Mouse (Mus musculus): ENCODE results near the gene Oaz3. TPM values are rescaled to one million over a fixed set of nuclear protein-coding genes. Genes with fewer than 3 reads are reported as not detected.

Gene Oaz3
- 0.17 and 0.44 TPM in 2 replicates for polyA plus RNA-seq (2015; fragmentation: Nextera tagmentation; extraction: Ambion mirVana)

GRCm38 (mm10) chr3:94443597-94443964 lies at the start of gene Oaz3:
Gene Oaz3 (minus strand): TSS chr3:94443915.
- Histone ChIP-seq H3K27me3 (peaks cover 7% of the 10 kb centered on the region), H3K4me1 (replicated peaks) (peaks cover 14% of the 10 kb centered on the region), H3K4me2 (peak within 1 kb of the TSS; percentile 85), H3K4me3 (replicated peaks) (peak within 1 kb of the TSS; percentile 98), H3K27ac (replicated peaks) (peak within 1 kb of the TSS; percentile 77), H3K9ac (peak within 1 kb of the TSS; percentile 94), H3K36me3 (replicated peaks) (peaks cover 39% of the 10 kb centered on the region), H3K9me3 (replicated peaks) (no peaks in the 10 kb centered on the region)
- ATAC-seq (ENCODE audit: insufficient read depth), result peak; percentile 73
- WGBS (ENCODE audit: insufficient replicate concordance), result 0% methylated on average over 24 of the region's 24 CpGs

GRCm38 (mm10) chr3:94487581-94487980 lies 43.9 kb upstream of the Oaz3 start:
- no peak for ATAC-seq (ENCODE audit: insufficient read depth)
- no peaks in the 10 kb centered on the region for H3K4me1 ChIP-seq (replicated peaks)
- no peak overlapping the region for H3K27ac ChIP-seq (replicated peaks)
- H3K36me3 ChIP-seq (replicated peaks), result no peaks in the 10 kb centered on the region
- WGBS (ENCODE audit: insufficient replicate concordance), result 65% methylated on average over 6 of the region's 6 CpGs
- no peak overlapping the region for H3K4me3 ChIP-seq (replicated peaks)
- H3K4me2 ChIP-seq, result no peak overlapping the region
- H3K9me3 ChIP-seq (replicated peaks), result no peaks in the 10 kb centered on the region
- H3K9ac ChIP-seq, result no peak overlapping the region
- no peaks in the 10 kb centered on the region; the same call in 1 of the 2 replicates for H3K27me3 ChIP-seq

DNA sequence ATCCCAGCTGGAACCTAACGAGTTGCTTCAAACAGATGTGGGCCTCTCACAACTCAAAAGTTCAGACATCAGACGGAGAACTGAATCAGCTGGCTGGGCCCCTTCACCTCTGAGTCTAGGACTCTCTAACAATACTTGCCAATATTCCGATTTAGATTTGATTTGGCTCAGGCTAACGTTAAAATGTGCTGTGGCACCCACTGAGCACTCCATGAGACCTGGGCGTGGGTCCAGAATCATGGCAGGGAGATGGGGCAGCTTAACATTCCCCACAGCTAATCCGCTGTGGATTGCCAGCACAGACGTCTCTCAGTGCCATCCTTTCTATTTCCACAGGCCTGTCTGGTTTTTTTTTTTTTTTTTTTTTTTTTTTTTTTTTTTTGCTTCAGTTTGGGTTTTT lies 42.2 kb upstream of the Oaz3 start:
- no peak overlapping the region for H3K4me2 ChIP-seq
- H3K4me3 ChIP-seq (replicated peaks), result no peak overlapping the region
- H3K9me3 ChIP-seq (replicated peaks), result no peaks in the 10 kb centered on the region
- H3K4me1 ChIP-seq (replicated peaks), result no peaks in the 10 kb centered on the region
- H3K36me3 ChIP-seq (replicated peaks), result no peaks in the 10 kb centered on the region
- no peak overlapping the region for H3K27ac ChIP-seq (replicated peaks)
- ATAC-seq (ENCODE audit: insufficient read depth), result no peak
- WGBS (ENCODE audit: insufficient replicate concordance), result 61% methylated on average over 7 of the region's 7 CpGs
- peaks cover 13% of the 10 kb centered on the region for H3K27me3 ChIP-seq
- no peak overlapping the region for H3K9ac ChIP-seq

DNA sequence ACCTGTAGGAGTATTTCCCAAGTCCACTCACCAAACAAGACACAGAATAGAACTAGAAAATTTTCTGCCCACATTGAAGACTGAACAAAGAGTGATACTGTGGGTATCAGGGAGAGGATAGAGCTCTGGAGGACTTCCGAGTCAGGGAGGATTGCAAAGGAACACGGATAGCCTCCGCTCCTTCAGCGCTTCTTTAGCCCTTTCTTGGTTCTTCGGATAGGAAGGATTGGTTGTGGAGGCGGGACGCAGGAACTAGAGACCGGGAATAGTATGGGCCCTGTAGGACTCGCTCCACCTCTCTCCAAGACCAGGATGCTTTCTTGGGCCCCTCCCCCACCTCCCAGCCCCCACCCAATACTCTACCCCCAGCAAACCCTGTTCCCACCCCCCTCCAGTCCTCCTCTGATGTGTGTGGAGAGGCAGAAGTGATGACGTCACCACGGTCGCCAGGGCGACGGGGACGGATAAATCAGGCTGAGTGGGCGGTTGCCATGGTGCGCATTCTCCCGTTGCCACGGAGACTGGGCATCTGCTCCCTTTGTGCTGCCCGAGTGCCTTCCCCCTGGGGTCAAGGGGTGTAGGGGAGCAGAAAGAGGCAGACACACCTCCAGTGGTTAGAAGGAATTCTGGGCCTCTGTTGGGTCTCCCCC lies 40.2 kb upstream of the Oaz3 start:
- no peaks in the 10 kb centered on the region for H3K9me3 ChIP-seq (replicated peaks)
- ATAC-seq (ENCODE audit: insufficient read depth), result no peak
- H3K9ac ChIP-seq, result no peak overlapping the region
- no peak overlapping the region for H3K4me2 ChIP-seq
- H3K27ac ChIP-seq (replicated peaks), result no peak overlapping the region
- 39% methylated on average over 20 of the region's 20 CpGs for whole genome bisulfite sequencing (ENCODE audit: insufficient replicate concordance)
- no peak overlapping the region for H3K4me3 ChIP-seq (replicated peaks)
- H3K36me3 ChIP-seq (replicated peaks), result no peaks in the 10 kb centered on the region
- no peaks in the 10 kb centered on the region for H3K4me1 ChIP-seq (replicated peaks)
- H3K27me3 ChIP-seq, result peaks cover 33% of the 10 kb centered on the region

DNA sequence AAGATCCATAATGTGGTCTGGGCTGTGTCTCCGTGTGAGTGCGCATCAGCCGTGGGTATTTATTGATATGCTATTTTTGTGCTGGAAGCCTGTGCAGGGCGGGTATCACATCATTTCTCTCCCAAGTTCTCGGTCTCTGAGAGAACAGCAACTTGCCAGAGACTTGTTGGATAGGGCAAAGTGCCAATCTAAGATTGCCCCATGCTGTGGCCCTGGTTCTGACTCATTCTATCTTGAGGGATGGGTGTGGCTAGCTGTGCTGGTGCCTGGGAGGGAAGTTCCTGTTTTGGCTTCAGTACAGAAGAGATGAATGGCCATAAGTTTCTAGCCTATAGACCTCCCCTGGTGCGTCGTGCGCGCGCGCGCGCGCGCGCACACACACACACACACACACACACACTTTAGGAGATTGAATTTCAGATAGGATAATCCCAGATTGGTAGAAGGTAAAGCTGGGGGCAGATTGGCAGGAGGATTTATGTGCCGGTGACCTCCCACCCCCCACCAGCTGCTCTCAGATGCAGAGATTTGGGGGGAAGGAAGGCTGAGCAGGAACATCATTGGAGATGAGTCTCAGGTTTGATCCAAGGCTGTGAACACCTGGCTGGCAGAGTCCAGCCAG lies 39.2 kb upstream of the Oaz3 start:
- H3K27ac ChIP-seq (replicated peaks), result no peak overlapping the region
- 67% methylated on average over 17 of the region's 17 CpGs for WGBS (ENCODE audit: insufficient replicate concordance)
- ATAC-seq (ENCODE audit: insufficient read depth), result no peak
- no peak overlapping the region for H3K4me2 ChIP-seq
- no peaks in the 10 kb centered on the region for H3K36me3 ChIP-seq (replicated peaks)
- peaks cover 6% of the 10 kb centered on the region; the same call in 1 of the 2 replicates for H3K4me1 ChIP-seq (replicated peaks)
- no peak overlapping the region for H3K4me3 ChIP-seq (replicated peaks)
- no peaks in the 10 kb centered on the region for H3K9me3 ChIP-seq (replicated peaks)
- H3K9ac ChIP-seq, result no peak overlapping the region
- peaks cover 44% of the 10 kb centered on the region for H3K27me3 ChIP-seq

GRCm38 (mm10) chr3:94481429-94481828 lies 37.7 kb upstream of the Oaz3 start:
- Histone ChIP-seq H3K4me1 (replicated peaks) (peaks cover 9% of the 10 kb centered on the region; the same call in 1 of the 2 replicates), H3K4me2 (no peak overlapping the region), H3K27ac (replicated peaks) (no peak overlapping the region), H3K9ac (no peak overlapping the region), H3K27me3 (peaks cover 46% of the 10 kb centered on the region), H3K4me3 (replicated peaks) (no peak overlapping the region), H3K9me3 (replicated peaks) (no peaks in the 10 kb centered on the region), H3K36me3 (replicated peaks) (no peaks in the 10 kb centered on the region)
- no peak for ATAC-seq (ENCODE audit: insufficient read depth)
- WGBS (ENCODE audit: insufficient replicate concordance), result 34% methylated on average over 4 of the region's 4 CpGs

- H3K36me3 ChIP-seq (replicated peaks), result no peaks in the 10 kb centered on the region
- H3K4me1 ChIP-seq (replicated peaks), result peaks cover 9% of the 10 kb centered on the region; the same call in 1 of the 2 replicates
- no peak for ATAC-seq (ENCODE audit: insufficient read depth)
- 14% methylated on average over 15 of the region's 16 CpGs for WGBS (ENCODE audit: insufficient replicate concordance)
- no peak within 1 kb of the TSS for H3K4me3 ChIP-seq (replicated peaks)
- no peak within 1 kb of the TSS; the same call in 1 of the 2 replicates for H3K4me2 ChIP-seq
- H3K27me3 ChIP-seq, result peaks cover 46% of the 10 kb centered on the region
- H3K9me3 ChIP-seq (replicated peaks), result no peaks in the 10 kb centered on the region
- H3K9ac ChIP-seq, result no peak within 1 kb of the TSS
- H3K27ac ChIP-seq (replicated peaks), result no peak within 1 kb of the TSS
These were observed 36.7 kb upstream of the Oaz3 start, which contains the start of gene Riiad1 for GRCm38 (mm10) chr3:94480291-94480884. Gene Riiad1 (minus strand): TSS chr3:94480341.

DNA sequence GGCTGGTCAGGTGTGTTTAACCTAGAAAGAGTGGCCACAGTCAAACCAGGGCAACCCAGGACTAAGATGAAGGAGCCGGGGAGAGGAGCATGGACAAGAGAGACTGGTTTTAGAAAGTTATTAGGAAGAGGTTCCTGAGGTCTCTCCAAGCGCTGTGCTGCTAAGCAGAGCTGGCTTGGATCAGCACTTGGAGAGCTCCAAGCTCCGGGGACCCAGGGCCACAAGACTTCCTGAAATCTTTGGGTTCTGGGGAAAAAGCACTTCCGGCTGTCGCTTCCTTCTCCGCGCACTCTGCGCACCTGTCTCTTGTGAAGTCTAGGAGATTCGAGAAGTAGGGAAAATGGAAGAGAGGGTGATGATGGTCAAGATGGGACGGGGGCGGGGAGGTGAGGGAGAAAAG lies 35.8 kb upstream of the Oaz3 start:
- no peak for ATAC-seq (ENCODE audit: insufficient read depth)
- WGBS (ENCODE audit: insufficient replicate concordance), result 5% methylated on average over 11 of the region's 11 CpGs
- H3K9ac ChIP-seq, result no peak overlapping the region
- H3K36me3 ChIP-seq (replicated peaks), result no peaks in the 10 kb centered on the region
- H3K27ac ChIP-seq (replicated peaks), result no peak overlapping the region
- H3K4me3 ChIP-seq (replicated peaks), result no peak overlapping the region
- peaks cover 9% of the 10 kb centered on the region; the same call in 1 of the 2 replicates for H3K4me1 ChIP-seq (replicated peaks)
- peaks cover 46% of the 10 kb centered on the region for H3K27me3 ChIP-seq
- no peak overlapping the region; the same call in 1 of the 2 replicates for H3K4me2 ChIP-seq
- no peaks in the 10 kb centered on the region for H3K9me3 ChIP-seq (replicated peaks)

GRCm38 (mm10) chr3:94478591-94479169 lies 35.0 kb upstream of the Oaz3 start:
- no peak overlapping the region for H3K9ac ChIP-seq
- no peak overlapping the region for H3K27ac ChIP-seq (replicated peaks)
- ATAC-seq (ENCODE audit: insufficient read depth), result no peak
- no peaks in the 10 kb centered on the region for H3K9me3 ChIP-seq (replicated peaks)
- H3K27me3 ChIP-seq, result peaks cover 46% of the 10 kb centered on the region
- no peaks in the 10 kb centered on the region for H3K36me3 ChIP-seq (replicated peaks)
- H3K4me3 ChIP-seq (replicated peaks), result no peak overlapping the region
- H3K4me1 ChIP-seq (replicated peaks), result peaks cover 9% of the 10 kb centered on the region; the same call in 1 of the 2 replicates
- H3K4me2 ChIP-seq, result no peak overlapping the region
- 10% methylated on average over 9 of the region's 9 CpGs for WGBS (ENCODE audit: insufficient replicate concordance)

DNA sequence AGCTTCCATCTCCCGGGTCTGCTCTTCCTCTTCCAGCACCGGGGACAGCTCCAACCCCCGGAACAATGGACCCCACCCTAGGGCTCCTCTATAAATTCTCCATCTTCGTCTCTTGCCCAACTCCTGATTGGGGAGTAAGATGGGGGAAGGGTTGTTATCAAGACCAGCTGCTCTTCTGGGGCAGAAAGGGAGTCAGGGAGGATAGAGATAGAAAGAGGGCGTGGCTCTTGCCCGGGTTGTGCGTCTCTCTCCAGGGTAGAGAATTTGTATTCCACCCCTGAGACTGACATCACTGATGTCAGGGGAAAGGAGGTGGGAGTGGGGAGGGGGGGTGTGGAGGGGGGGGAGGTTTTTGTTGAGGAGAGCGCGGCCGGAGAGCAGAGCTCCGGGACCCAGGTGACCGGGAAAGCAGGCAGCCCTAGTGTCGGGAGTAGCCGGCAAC lies 34.3 kb upstream of the Oaz3 start, which contains the start of gene Celf3:
Gene Celf3, plus strand, starts transcription at position 315 of the 442 bp plus-strand sequence.
- peak within 1 kb of the TSS; percentile 36; the same call in 1 of the 2 replicates for H3K4me2 ChIP-seq
- peak; percentile 52; the same call in 1 of the 2 replicates for ATAC-seq (ENCODE audit: insufficient read depth)
- peaks cover 48% of the 10 kb centered on the region for H3K27me3 ChIP-seq
- no peaks in the 10 kb centered on the region for H3K9me3 ChIP-seq (replicated peaks)
- H3K36me3 ChIP-seq (replicated peaks), result no peaks in the 10 kb centered on the region
- H3K4me3 ChIP-seq (replicated peaks), result no peak within 1 kb of the TSS
- H3K4me1 ChIP-seq (replicated peaks), result peaks cover 9% of the 10 kb centered on the region; the same call in 1 of the 2 replicates
- no peak within 1 kb of the TSS for H3K9ac ChIP-seq
- WGBS (ENCODE audit: insufficient replicate concordance), result 3% methylated on average over 14 of the region's 14 CpGs
- no peak within 1 kb of the TSS for H3K27ac ChIP-seq (replicated peaks)

DNA sequence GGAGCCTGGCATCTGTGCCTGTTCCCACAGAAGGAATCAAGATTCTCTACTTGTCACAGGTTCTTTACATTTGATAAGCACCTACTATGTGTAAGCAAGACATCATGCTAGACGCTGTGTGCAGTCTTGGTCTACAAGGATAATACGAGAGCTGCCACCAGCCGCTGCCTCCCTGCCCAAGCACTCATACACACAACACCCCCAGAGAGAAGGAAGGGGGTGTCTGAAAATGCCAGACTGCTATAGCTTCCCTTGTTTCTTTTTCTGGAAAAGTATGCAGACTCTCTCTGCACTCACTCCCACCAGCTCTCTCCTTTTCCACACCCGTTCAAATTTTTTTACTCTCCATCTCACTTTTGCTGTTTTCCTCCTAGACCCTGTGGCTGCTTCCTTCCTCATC lies 33.7 kb upstream of the Oaz3 start:
- H3K4me2 ChIP-seq, result no peak overlapping the region
- H3K27ac ChIP-seq (replicated peaks), result no peak overlapping the region
- no peak overlapping the region for H3K4me3 ChIP-seq (replicated peaks)
- H3K27me3 ChIP-seq, result peaks cover 54% of the 10 kb centered on the region
- no peaks in the 10 kb centered on the region for H3K36me3 ChIP-seq (replicated peaks)
- H3K4me1 ChIP-seq (replicated peaks), result peaks cover 9% of the 10 kb centered on the region; the same call in 1 of the 2 replicates
- no peaks in the 10 kb centered on the region for H3K9me3 ChIP-seq (replicated peaks)
- no peak for ATAC-seq (ENCODE audit: insufficient read depth)
- WGBS (ENCODE audit: insufficient replicate concordance), result 52% methylated on average over 4 of the region's 4 CpGs
- no peak overlapping the region for H3K9ac ChIP-seq

All from liver, embryonic 15.5 days (tissue).